Mouse (Mus musculus): ENCODE results near the gene Srsf12.

Srsf12 gene

GRCm38 (mm10) chr4:33208881-33209841, at the start of gene Srsf12:
Srsf12 (plus strand) TSS chr4:33208991.
- no peak for DNase-seq (ENCODE audit: low read depth, low spot score)

- no peak for DNase-seq (ENCODE audit: low read depth, low spot score)
These were observed 25.3 kb upstream of the Srsf12 start for GRCm38 (mm10) chr4:33183477-33183876.

- DNase-seq (ENCODE audit: low read depth, low spot score), result no peak
These were observed 20.6 kb upstream of the Srsf12 start for GRCm38 (mm10) chr4:33188164-33188563.

- no peak for DNase-seq (ENCODE audit: low read depth, low spot score)
These were observed 19.7 kb upstream of the Srsf12 start for GRCm38 (mm10) chr4:33188781-33189734.

- DNase-seq (ENCODE audit: low read depth, low spot score), result no peak
These were observed 19.1 kb upstream of the Srsf12 start, which contains the start of gene Pm20d2 for GRCm38 (mm10) chr4:33189735-33190036. Pm20d2 (minus strand) TSS chr4:33189737.

- DNase-seq (ENCODE audit: low read depth, low spot score), result no peak
These were observed 10.7 kb upstream of the Srsf12 start for GRCm38 (mm10) chr4:33198117-33198516.

- DNase-seq (ENCODE audit: low read depth, low spot score), result peak; percentile 58
These were observed 4.1 kb upstream of the Srsf12 start for GRCm38 (mm10) chr4:33204682-33205081.

GRCm38 (mm10) chr4:33207551-33207950, 1.2 kb upstream of the Srsf12 start:
- DNase-seq (ENCODE audit: low read depth, low spot score), result no peak

- DNase-seq (ENCODE audit: low read depth, low spot score), result no peak
These were observed 13.1 kb downstream of the Srsf12 start for GRCm38 (mm10) chr4:33221847-33222246.

GRCm38 (mm10) chr4:33224003-33224675, 15.3 kb downstream of the Srsf12 start:
- no peak for DNase-seq (ENCODE audit: low read depth, low spot score)

- no peak for DNase-seq (ENCODE audit: low read depth, low spot score)
These were observed 18.4 kb downstream of the Srsf12 start for GRCm38 (mm10) chr4:33227164-33227563.

- DNase-seq (ENCODE audit: low read depth, low spot score), result no peak
These were observed 20.8 kb downstream of the Srsf12 start for GRCm38 (mm10) chr4:33229639-33230038.

GRCm38 (mm10) chr4:33230881-33231280, 22.1 kb downstream of the Srsf12 start:
- DNase-seq (ENCODE audit: low read depth, low spot score), result no peak

- peak; percentile 27 for DNase-seq (ENCODE audit: low read depth, low spot score)
These were observed 33.7 kb downstream of the Srsf12 start for GRCm38 (mm10) chr4:33242536-33242935.

- peak; percentile 12 for DNase-seq (ENCODE audit: low read depth, low spot score)
These were observed 34.4 kb downstream of the Srsf12 start for GRCm38 (mm10) chr4:33243016-33243758.

- DNase-seq (ENCODE audit: low read depth, low spot score), result peak; percentile 14
These were observed 35.1 kb downstream of the Srsf12 start for GRCm38 (mm10) chr4:33243921-33244320.

- no peak for DNase-seq (ENCODE audit: low read depth, low spot score)
These were observed 37.1 kb downstream of the Srsf12 start for GRCm38 (mm10) chr4:33245853-33246395.

GRCm38 (mm10) chr4:33247479-33248053, 38.8 kb downstream of the Srsf12 start:
- peak; percentile 99 for DNase-seq (ENCODE audit: low read depth, low spot score)

- DNase-seq (ENCODE audit: low read depth, low spot score), result peak; percentile 98
These were observed 39.5 kb downstream of the Srsf12 start for GRCm38 (mm10) chr4:33248062-33248889.
